Mouse (Mus musculus) MEL (cell line): ENCODE data around the gene Kif1bp. TPM values are rescaled to one million over a fixed set of nuclear protein-coding genes. Genes with fewer than 3 reads are reported as not detected.

Experiments used
- DNase-seq: peaks from one replicate; pipeline ENCODE4 v3.0.0; 2011; ENCODE audit warnings: low read depth, low spot score
- H3K27ac ChIP-seq: 2 replicates; pipeline ENCODE4 v1.5.1; 2012; ENCODE audit warnings: low read depth, mild to moderate bottlenecking, control low read depth, low read length, moderate library complexity; ENCODE audit not compliant: control insufficient read depth
- H3K27me3 ChIP-seq, 2 experiments: fragments of 150-350 bp in 1 of 2; sonication (generic) in 1 of 2; 2 replicates each; pipeline ENCODE4 v1.6.1; 2012; ENCODE audit warnings: low read length in 2 of 2, mild to moderate bottlenecking in 2 of 2, improper control_type of control experiment in 1 of 2, moderate library complexity in 1 of 2; ENCODE audit not compliant: insufficient read depth in 2 of 2, control insufficient read depth in 1 of 2
- H3K36me3 ChIP-seq, 2 experiments: 2 replicates each; pipeline ENCODE4 v1.6.1; 2012 to 2014; ENCODE audit warnings: low read length in 2 of 2, improper control_type of control experiment in 1 of 2, inconsistent platforms in 1 of 2, mild to moderate bottlenecking in 1 of 2; ENCODE audit not compliant: insufficient read depth in 2 of 2, control insufficient read depth in 1 of 2
- H3K4me1 ChIP-seq, 2 experiments: fragments of 150-350 bp in 1 of 2; sonication (generic) in 1 of 2; 2 replicates each; pipeline ENCODE4 v1.6.1; 2012; ENCODE audit warnings: low read length in 2 of 2, improper control_type of control experiment in 1 of 2, mild to moderate bottlenecking in 1 of 2; ENCODE audit not compliant: insufficient read depth in 2 of 2, control insufficient read depth in 1 of 2
- H3K4me3 ChIP-seq, 2 experiments: fragments of 150-350 bp in 1 of 2; sonication (generic) in 1 of 2; 2 replicates each; pipeline ENCODE4 v1.5.1; 2012; ENCODE audit warnings: low read depth in 2 of 2, low read length in 2 of 2, mild to moderate bottlenecking in 2 of 2, moderate library complexity in 2 of 2, control low read depth in 1 of 2, improper control_type of control experiment in 1 of 2; ENCODE audit not compliant: control insufficient read depth in 1 of 2, insufficient read depth in 1 of 2
- H3K79me2 ChIP-seq: 2 replicates; pipeline ENCODE4 v1.6.1; 2012; ENCODE audit warnings: mild to moderate bottlenecking, low read length, moderate library complexity; ENCODE audit not compliant: control insufficient read depth, poor library complexity, insufficient read depth
- H3K9ac ChIP-seq: 2 replicates; pipeline ENCODE4 v1.6.1; 2012; ENCODE audit warnings: low read depth, mild to moderate bottlenecking, control low read depth, low read length, moderate library complexity; ENCODE audit not compliant: control insufficient read depth, poor library complexity, severe bottlenecking
- H3K9me3 ChIP-seq: fragments of 150-350 bp; sonication (generic); replicated peaks from 2 replicates; pipeline ENCODE4 v1.6.1; 2012; ENCODE audit warnings: mild to moderate bottlenecking, low read length, improper control_type of control experiment, moderate library complexity; ENCODE audit not compliant: insufficient read depth
- BHLHE40 ChIP-seq: IDR thresholded peaks from 2 replicates; pipeline ENCODE4 v1.6.1; 2012; ENCODE audit warnings: low read depth, mild to moderate bottlenecking, inconsistent platforms, low read length, improper control_type of control experiment, borderline replicate concordance
- CHD1 ChIP-seq: IDR thresholded peaks from 2 replicates; pipeline ENCODE4 v1.6.1; 2012; ENCODE audit warnings: low read depth, mild to moderate bottlenecking, inconsistent platforms, low read length, improper control_type of control experiment
- CHD2 ChIP-seq: IDR thresholded peaks from 2 replicates; pipeline ENCODE4 v1.6.1; 2011; ENCODE audit warnings: low read length, improper control_type of control experiment
- CTCF ChIP-seq, 3 experiments: IDR thresholded peaks in 2 of 3; conservative IDR thresholded peaks in 1 of 3; 2 replicates each; pipeline ENCODE4 v1.5.1; 2011 to 2012; ENCODE audit warnings: low read length in 3 of 3, low read depth in 2 of 3, mild to moderate bottlenecking in 2 of 3, improper control_type of control experiment in 1 of 3, inconsistent platforms in 1 of 3, mixed read lengths in 1 of 3, moderate library complexity in 1 of 3; ENCODE audit not compliant: control insufficient read depth in 1 of 3, insufficient read depth in 1 of 3, poor library complexity in 1 of 3, severe bottlenecking in 1 of 3
- E2F4 ChIP-seq: IDR thresholded peaks from 2 replicates; pipeline ENCODE4 v1.6.1; 2011; ENCODE audit warnings: low read depth, low read length, improper control_type of control experiment, borderline replicate concordance
- ELF1 ChIP-seq: IDR thresholded peaks from 2 replicates; pipeline ENCODE4 v1.6.1; 2014; ENCODE audit warnings: low read depth, mild to moderate bottlenecking, inconsistent platforms, low read length, improper control_type of control experiment, moderate library complexity
- EP300 ChIP-seq, 2 experiments: IDR thresholded peaks; 2 replicates each; pipeline ENCODE4 v1.6.1; 2011; ENCODE audit warnings: improper control_type of control experiment in 2 of 2, low read length in 2 of 2, low read depth in 1 of 2, mild to moderate bottlenecking in 1 of 2
- ETS1 ChIP-seq: IDR thresholded peaks from 2 replicates; pipeline ENCODE4 v1.6.1; 2012; ENCODE audit warnings: low read depth, mild to moderate bottlenecking, inconsistent platforms, low read length, improper control_type of control experiment, moderate library complexity
- GABPA ChIP-seq: IDR thresholded peaks from 2 replicates; pipeline ENCODE4 v1.6.1; 2012; ENCODE audit warnings: low read depth, mild to moderate bottlenecking, inconsistent platforms, low read length, improper control_type of control experiment, moderate library complexity
- GATA1 ChIP-seq: IDR thresholded peaks from 2 replicates; pipeline ENCODE4 v1.6.1; 2011; ENCODE audit warnings: low read depth, low read length, improper control_type of control experiment
- HCFC1 ChIP-seq: IDR thresholded peaks from 2 replicates; pipeline ENCODE4 v1.6.1; 2012; ENCODE audit warnings: low read depth, mild to moderate bottlenecking, inconsistent platforms, low read length, improper control_type of control experiment, moderate library complexity
- JUND ChIP-seq: IDR thresholded peaks from 2 replicates; pipeline ENCODE4 v1.6.1; 2011; ENCODE audit warnings: low read depth, mild to moderate bottlenecking, improper control_type of control experiment, low read length
- KAT2A ChIP-seq: conservative IDR thresholded peaks from 2 replicates; pipeline ENCODE4 v1.6.1; 2012; ENCODE audit warnings: low read depth, low read length, improper control_type of control experiment, inconsistent platforms
- MAFK ChIP-seq: IDR thresholded peaks from 2 replicates; pipeline ENCODE4 v1.6.1; 2011; ENCODE audit warnings: low read depth, mild to moderate bottlenecking, low read length, improper control_type of control experiment, borderline replicate concordance
- MAX ChIP-seq: IDR thresholded peaks from 2 replicates; pipeline ENCODE4 v1.6.1; 2011; ENCODE audit warnings: low read length, improper control_type of control experiment
- MAZ ChIP-seq: IDR thresholded peaks from 2 replicates; pipeline ENCODE4 v1.6.1; 2012; ENCODE audit warnings: low read depth, mild to moderate bottlenecking, inconsistent platforms, low read length, improper control_type of control experiment
- MEF2A ChIP-seq: IDR thresholded peaks from 2 replicates; pipeline ENCODE4 v1.6.1; 2014; ENCODE audit warnings: low read depth, mild to moderate bottlenecking, inconsistent platforms, low read length, improper control_type of control experiment; ENCODE audit not compliant: poor library complexity, insufficient replicate concordance, severe bottlenecking; ENCODE audit errors: extremely low read depth
- MYB ChIP-seq: IDR thresholded peaks from 2 replicates; pipeline ENCODE4 v1.6.1; 2011; ENCODE audit warnings: mild to moderate bottlenecking, low read depth, low read length, improper control_type of control experiment
- MYC ChIP-seq: IDR thresholded peaks from 2 replicates; pipeline ENCODE4 v1.6.1; 2011; ENCODE audit warnings: low read depth, mild to moderate bottlenecking, low read length, improper control_type of control experiment, moderate library complexity
- NELFE ChIP-seq: IDR thresholded peaks from 2 replicates; pipeline ENCODE4 v1.6.1; 2011; ENCODE audit warnings: low read depth, low read length, improper control_type of control experiment
- POLR2A ChIP-seq, 2 experiments: IDR thresholded peaks; 2 replicates each; pipeline ENCODE4 v1.6.1; 2011 to 2012; ENCODE audit warnings: low read length in 2 of 2, mild to moderate bottlenecking in 2 of 2, control low read depth in 1 of 2, improper control_type of control experiment in 1 of 2, low read depth in 1 of 2, moderate library complexity in 1 of 2; ENCODE audit not compliant: control insufficient read depth in 1 of 2, insufficient read depth in 1 of 2, poor library complexity in 1 of 2
- POLR2AphosphoS2 ChIP-seq: IDR thresholded peaks from 2 replicates; pipeline ENCODE4 v1.6.1; 2011; ENCODE audit warnings: low read length, improper control_type of control experiment
- POLR2AphosphoS5 ChIP-seq: IDR thresholded peaks from 2 replicates; pipeline ENCODE4 v1.6.1; 2012; ENCODE audit warnings: low read depth, borderline replicate concordance, mild to moderate bottlenecking, inconsistent platforms, low read length, moderate library complexity, mixed read lengths
- RAD21 ChIP-seq: IDR thresholded peaks from 2 replicates; pipeline ENCODE4 v1.6.1; 2011; ENCODE audit warnings: mild to moderate bottlenecking, low read depth, low read length, improper control_type of control experiment
- RCOR1 ChIP-seq: IDR thresholded peaks from 2 replicates; pipeline ENCODE4 v1.6.1; 2012; ENCODE audit warnings: low read depth, mild to moderate bottlenecking, inconsistent platforms, low read length, improper control_type of control experiment
- SIN3A ChIP-seq: IDR thresholded peaks from 2 replicates; pipeline ENCODE4 v1.6.1; 2012; ENCODE audit warnings: low read length, improper control_type of control experiment, inconsistent platforms
- SMC3 ChIP-seq: IDR thresholded peaks from 2 replicates; pipeline ENCODE4 v1.6.1; 2011; ENCODE audit warnings: low read depth, low read length, improper control_type of control experiment
- TAL1 ChIP-seq: IDR thresholded peaks from 2 replicates; pipeline ENCODE4 v1.6.1; 2012; ENCODE audit warnings: mild to moderate bottlenecking, inconsistent platforms, low read length, moderate library complexity, mixed read lengths
- TBP ChIP-seq: IDR thresholded peaks from 2 replicates; pipeline ENCODE4 v1.8.0; 2011; ENCODE audit warnings: low read depth, low read length, improper control_type of control experiment
- TCF12 ChIP-seq: IDR thresholded peaks from 2 replicates; pipeline ENCODE4 v1.6.1; 2014; ENCODE audit warnings: low read depth, mild to moderate bottlenecking, inconsistent platforms, low read length, improper control_type of control experiment, moderate library complexity
- UBTF ChIP-seq: IDR thresholded peaks from 2 replicates; pipeline ENCODE4 v1.6.1; 2012; ENCODE audit warnings: low read depth, mild to moderate bottlenecking, inconsistent platforms, low read length, improper control_type of control experiment, moderate library complexity, borderline replicate concordance; ENCODE audit not compliant: insufficient read depth
- USF1 ChIP-seq: IDR thresholded peaks from 2 replicates; pipeline ENCODE4 v1.6.1; 2014; ENCODE audit warnings: low read depth, mild to moderate bottlenecking, inconsistent platforms, low read length, improper control_type of control experiment, moderate library complexity
- USF2 ChIP-seq, 2 experiments: IDR thresholded peaks; 2 replicates each; pipeline ENCODE4 v1.6.1; 2011 to 2012; ENCODE audit warnings: improper control_type of control experiment in 2 of 2, low read length in 2 of 2, borderline replicate concordance in 1 of 2, inconsistent platforms in 1 of 2, low read depth in 1 of 2, mild to moderate bottlenecking in 1 of 2; ENCODE audit not compliant: insufficient read depth in 1 of 2
- ZC3H11A ChIP-seq: IDR thresholded peaks from 2 replicates; pipeline ENCODE4 v1.6.1; 2012; ENCODE audit warnings: low read depth, mild to moderate bottlenecking, inconsistent platforms, low read length, improper control_type of control experiment
- ZKSCAN1 ChIP-seq: IDR thresholded peaks from 2 replicates; pipeline ENCODE4 v1.6.1; 2012; ENCODE audit warnings: low read depth, mild to moderate bottlenecking, inconsistent platforms, low read length, improper control_type of control experiment, moderate library complexity
- ZMIZ1 ChIP-seq: IDR thresholded peaks from 2 replicates; pipeline ENCODE4 v1.6.1; 2012; ENCODE audit warnings: low read depth, mild to moderate bottlenecking, inconsistent platforms, low read length, improper control_type of control experiment, moderate library complexity
- ZNF384 ChIP-seq: IDR thresholded peaks from 2 replicates; pipeline ENCODE4 v1.6.1; 2012; ENCODE audit warnings: low read depth, mild to moderate bottlenecking, inconsistent platforms, low read length, improper control_type of control experiment
- polyA plus RNA-seq, 2 experiments: library from polyadenylated mRNA; stranded (reverse) in 1 of 2; unstranded in 1 of 2; fragments of >175 nt in 1 of 2; fragments of >200 nt in 1 of 2; gene quantifications; 2 replicates each; pipeline versions ENCODE4 v1.2.1 to v1.2.4; 2012; ENCODE audit warnings: low replicate concordance in 2 of 2, low read depth in 1 of 2; ENCODE audit not compliant: insufficient read length in 2 of 2, insufficient read depth in 1 of 2, missing spikeins in 1 of 2
- total RNA-seq: library from RNA; depleted of rRNA; stranded (reverse); fragments of 300-350 nt; gene quantifications from 2 replicates; pipeline ENCODE4 v1.2.3, GENCODE M21; 2012

Kif1bp gene
- total and polyA plus RNA-seq, 3 experiments = 17.3 to 177 (median 24.7) TPM

DNA sequence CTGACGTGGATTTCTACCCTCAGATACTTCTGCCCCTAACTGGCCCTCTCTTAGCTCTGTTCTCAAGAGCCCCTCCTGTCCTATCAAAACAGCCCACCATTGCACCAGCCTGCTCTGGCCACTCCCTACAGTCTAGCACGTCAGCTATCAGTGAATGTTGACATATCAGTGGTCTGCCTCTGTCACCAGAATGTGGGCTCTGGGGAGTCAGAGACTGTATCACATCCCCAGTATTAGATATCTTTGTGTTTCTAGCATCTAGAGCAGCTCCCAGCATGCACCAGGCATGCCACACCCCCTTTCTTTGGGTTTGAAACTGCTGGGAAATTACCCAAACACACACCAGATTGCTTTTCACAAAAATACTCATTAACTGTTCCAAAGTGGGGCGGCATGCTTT lies 37.5 kb downstream of the Kif1bp start:
- H3K36me3 ChIP-seq = peaks cover 0 to 16% of the 10 kb centered on the region in 2 experiments; a peak in 2 of 4 replicates
- no peaks in the 10 kb centered on the region; the same call in 1 of the 2 replicates for H3K79me2 ChIP-seq
- peak overlapping the region; percentile 98 for H3K27ac ChIP-seq
- H3K4me1 ChIP-seq = peaks cover 6 to 32% of the 10 kb centered on the region in 2 experiments
- H3K27me3 ChIP-seq = no peaks in the 10 kb centered on the region
- peak overlapping the region; percentile 47 to 57 for H3K4me3 ChIP-seq
- no peaks in the 10 kb centered on the region for H3K9me3 ChIP-seq
- peak; percentile 91 for DNase-seq
- peak overlapping the region; percentile 86 for H3K9ac ChIP-seq
- TF ChIP-seq GABPA (no peak), ZC3H11A (no peak), USF1 (no peak), POLR2AphosphoS5 (no peak), ZKSCAN1 (no peak), MAFK (no peak), RAD21 (no peak), JUND (no peak), TAL1 (no peak), CTCF (IDR thresholded peaks at IDR 0.05 in 2 of 3, conservative IDR thresholded peaks at IDR 0.05 in 1 of 3; ENCODE audit: control insufficient read depth in 1 of 3, insufficient read depth in 1 of 3, low read depth in 2 of 3, low read length in 3 of 3, poor library complexity in 1 of 3, severe bottlenecking in 1 of 3) (no peak), UBTF (no peak), CHD1 (no peak; the same call in 1 of the 2 replicates), POLR2A (IDR thresholded peaks at IDR 0.05; ENCODE audit: control insufficient read depth in 1 of 2, insufficient read depth in 1 of 2, low read depth in 1 of 2, low read length in 2 of 2, poor library complexity in 1 of 2) (peak in 1 of 2 experiments; percentile 35; a peak in 2 of 4 replicates), E2F4 (no peak), GATA1 (peak; percentile 79; the same call in 1 of the 2 replicates), ETS1 (peak; percentile 90), POLR2AphosphoS2 (no peak), ZMIZ1 (peak; percentile 33; the same call in 1 of the 2 replicates), TCF12 (peak; percentile 71), TBP (peak; percentile 60), BHLHE40 (0 out of 2 replicates have a peak, but pooled peaks have one; percentile 11), CHD2 (no peak), MEF2A (no peak), SIN3A (peak; percentile 91), USF2 (IDR thresholded peaks at IDR 0.05; ENCODE audit: borderline replicate concordance in 1 of 2, insufficient read depth in 1 of 2, low read depth in 1 of 2, low read length in 2 of 2) (no peak), MYC (no peak), NELFE (peak; percentile 23; the same call in 1 of the 2 replicates), HCFC1 (peak; percentile 57; the same call in 1 of the 2 replicates), MAX (no peak), RCOR1 (peak; percentile 35), SMC3 (no peak), ZNF384 (no peak), ELF1 (no peak), KAT2A (no peak), MYB (no peak), EP300 (IDR thresholded peaks at IDR 0.05; ENCODE audit: low read depth in 1 of 2, low read length in 2 of 2) (peak; percentile 48 to 74; a peak in 3 of 4 replicates), MAZ (peak; percentile 71)
